Mouse (Mus musculus) layer of hippocampus, postnatal 36 days (tissue): ENCODE results near the gene Olfr157. TPM values are rescaled to one million over a fixed set of nuclear protein-coding genes. Genes with fewer than 3 reads are reported as not detected.

Experiments used
- DNase-seq, 2 experiments: peaks; one replicate each; pipeline ENCODE4 v3.0.0; 2022
- total RNA-seq, 2 experiments: library from RNA; stranded (reverse); gene quantifications; 2 replicates each; pipeline ENCODE4 v1.2.3; 2021

The Olfr157 gene
- total RNA-seq: not detected

GRCm38 (mm10) chr4:43840101-43840500, at the start of gene Olfr157:
Olfr157 (minus strand) TSS chr4:43840201.
- DNase-seq: no peak

- peak in 1 of 2 experiments; percentile 9 for DNase-seq
Measured at GRCm38 (mm10) chr4:43884196-43884595, 44.2 kb upstream of the Olfr157 start.

GRCm38 (mm10) chr4:43879566-43879965, 39.6 kb upstream of the Olfr157 start:
- no peak for DNase-seq

- no peak for DNase-seq
Measured at GRCm38 (mm10) chr4:43878121-43878776, 38.2 kb upstream of the Olfr157 start.

GRCm38 (mm10) chr4:43877230-43877629, 37.2 kb upstream of the Olfr157 start:
- DNase-seq: no peak

GRCm38 (mm10) chr4:43875919-43876411, 36.0 kb upstream of the Olfr157 start:
- DNase-seq: peak in 1 of 2 experiments; percentile 12

GRCm38 (mm10) chr4:43875160-43875918, 35.3 kb upstream of the Olfr157 start, which contains the start of gene Reck:
Reck (plus strand) TSS chr4:43875530.
- peak; percentile 80 to 83 for DNase-seq

- no peak for DNase-seq
Measured at GRCm38 (mm10) chr4:43874501-43874900, 34.5 kb upstream of the Olfr157 start.

GRCm38 (mm10) chr4:43869821-43870220, 29.8 kb upstream of the Olfr157 start:
- no peak for DNase-seq

- no peak for DNase-seq
Measured at GRCm38 (mm10) chr4:43863298-43863697, 23.3 kb upstream of the Olfr157 start.

GRCm38 (mm10) chr4:43860744-43861519, 20.9 kb upstream of the Olfr157 start:
- DNase-seq: peak; percentile 42 to 67

GRCm38 (mm10) chr4:43859886-43860285, 19.9 kb upstream of the Olfr157 start:
- no peak for DNase-seq

- no peak for DNase-seq
Measured at GRCm38 (mm10) chr4:43854101-43854500, 14.1 kb upstream of the Olfr157 start.

GRCm38 (mm10) chr4:43851265-43851664, 11.3 kb upstream of the Olfr157 start, which contains the start of gene Olfr155:
Olfr155 (plus strand) TSS chr4:43851565.
- no peak for DNase-seq

GRCm38 (mm10) chr4:43838326-43838725, 1.7 kb downstream of the Olfr157 start:
- DNase-seq: no peak

- DNase-seq: no peak
Measured at GRCm38 (mm10) chr4:43834749-43835148, 5.3 kb downstream of the Olfr157 start.

- DNase-seq: no peak
Measured at GRCm38 (mm10) chr4:43833752-43834151, 6.2 kb downstream of the Olfr157 start.

- DNase-seq: no peak
Measured at GRCm38 (mm10) chr4:43832031-43832430, 8.0 kb downstream of the Olfr157 start.

GRCm38 (mm10) chr4:43828806-43829205, 11.2 kb downstream of the Olfr157 start:
- DNase-seq: no peak

- DNase-seq: peak in 1 of 2 experiments; percentile 2
Measured at GRCm38 (mm10) chr4:43823845-43824337, 16.1 kb downstream of the Olfr157 start, which contains the start of gene Olfr156. Olfr156 (minus strand) TSS chr4:43823895.

- DNase-seq: no peak
Measured at GRCm38 (mm10) chr4:43822896-43823550, 17.0 kb downstream of the Olfr157 start.

GRCm38 (mm10) chr4:43798936-43799335, 41.1 kb downstream of the Olfr157 start:
- DNase-seq: no peak
